Mouse (Mus musculus) neural tube, embryonic 15.5 days (tissue): Measurements from ENCODE around the gene Gm21028. TPM values are rescaled to one million over a fixed set of nuclear protein-coding genes. Genes with fewer than 3 reads are reported as not detected.
"Not testable (repeated sequence)": the region's sequence is repeated elsewhere in the genome, so short reads cannot be mapped to it uniquely, and the experiment has no call there.

Experiments used
- ATAC-seq: fragments of 200-750 bp; cut with Nextera tagmentation; 2 replicates; pipeline ENCODE4 v1.8.0; 2017; ENCODE audit warnings: mild to moderate bottlenecking, moderate TSS enrichment, moderate library complexity; ENCODE audit not compliant: low FRiP score
- H3K27ac ChIP-seq: fragments of 300-500 bp; sonication (generic); replicated peaks from 2 replicates; pipeline ENCODE4 v1.5.1; 2015; ENCODE audit warnings: mild to moderate bottlenecking, inconsistent platforms
- H3K27me3 ChIP-seq: fragments of 300-500 bp; sonication (generic); replicated peaks from 2 replicates; pipeline ENCODE4 v1.6.1; 2015; ENCODE audit warnings: inconsistent platforms
- H3K36me3 ChIP-seq: fragments of 300-500 bp; sonication (generic); 2 replicates; pipeline ENCODE4 v1.6.1; 2015; ENCODE audit warnings: inconsistent platforms
- H3K4me1 ChIP-seq: fragments of 300-500 bp; sonication (generic); 2 replicates; pipeline ENCODE4 v1.6.1; 2015; ENCODE audit warnings: inconsistent platforms
- H3K4me2 ChIP-seq: fragments of 300-500 bp; sonication (generic); 2 replicates; pipeline ENCODE4 v1.6.1; 2015; ENCODE audit warnings: inconsistent platforms, mild to moderate bottlenecking, moderate library complexity
- H3K4me3 ChIP-seq: fragments of 300-500 bp; sonication (generic); replicated peaks from 2 replicates; pipeline ENCODE4 v1.5.1; 2015; ENCODE audit warnings: mild to moderate bottlenecking, inconsistent platforms
- H3K9ac ChIP-seq: fragments of 300-500 bp; sonication (generic); replicated peaks from 2 replicates; pipeline ENCODE4 v1.6.1; 2015; ENCODE audit warnings: mild to moderate bottlenecking, inconsistent platforms
- H3K9me3 ChIP-seq: fragments of 300-500 bp; sonication (generic); replicated peaks from 2 replicates; pipeline ENCODE4 v1.6.1; 2016; ENCODE audit warnings: inconsistent platforms
- WGBS: fragments of 180-500 bp; shearing (Covaris S2); methylation state at CpG from one replicate; pipeline ENCODE4 v1.1.7; 2015; ENCODE audit warnings: mixed read lengths; 5-methylcytosine and 5-hydroxymethylcytosine counted together
- microRNA-seq: library from miRNA; unstranded; fragments of <30 nt; microRNA quantifications from one replicate; pipeline ENCODE4, GENCODE M21; 2017
- polyA plus RNA-seq: library from polyadenylated mRNA; unstranded; fragments of >200 nt; fragmentation: Nextera tagmentation; extraction: Ambion mirVana; gene quantifications from 2 replicates; pipeline ENCODE4 v1.2.1, GENCODE M21; 2015

Gm21028 gene
- not detected in 2 replicates for polyA plus RNA-seq

DNA sequence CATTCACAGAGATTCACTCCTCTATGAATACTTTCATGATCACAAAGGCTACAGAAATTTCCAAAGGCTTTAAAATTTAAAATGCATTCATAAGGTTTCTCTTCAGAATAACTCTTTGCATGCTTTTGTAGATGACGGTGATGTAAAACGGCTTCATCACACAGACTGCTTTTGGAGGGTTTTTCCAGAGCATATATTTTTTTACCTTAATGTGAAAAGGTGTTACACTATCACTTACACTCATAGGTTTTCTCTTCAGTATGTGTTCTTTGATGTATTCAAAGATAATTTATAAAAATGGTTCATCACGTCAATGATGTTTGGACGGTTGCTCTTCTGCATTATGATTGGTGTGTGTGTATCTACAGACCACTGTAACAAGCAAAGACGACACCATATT lies at the start of gene Gm21028:
Gm21028 (minus strand) TSS at position 101 of the 400 bp plus-strand sequence.
- H3K4me2 ChIP-seq, result no peak within 1 kb of the TSS
- H3K9me3 ChIP-seq, result peaks cover 56% of the 10 kb centered on the region
- ATAC-seq, result no peak
- H3K27ac ChIP-seq, result no peak within 1 kb of the TSS
- no peaks in the 10 kb centered on the region for H3K4me1 ChIP-seq
- 95% methylated on average over 5 of the region's 5 CpGs for WGBS
- H3K27me3 ChIP-seq, result no peaks in the 10 kb centered on the region
- H3K4me3 ChIP-seq, result no peak within 1 kb of the TSS
- peaks cover 18% of the 10 kb centered on the region for H3K36me3 ChIP-seq
- H3K9ac ChIP-seq, result no peak within 1 kb of the TSS

DNA sequence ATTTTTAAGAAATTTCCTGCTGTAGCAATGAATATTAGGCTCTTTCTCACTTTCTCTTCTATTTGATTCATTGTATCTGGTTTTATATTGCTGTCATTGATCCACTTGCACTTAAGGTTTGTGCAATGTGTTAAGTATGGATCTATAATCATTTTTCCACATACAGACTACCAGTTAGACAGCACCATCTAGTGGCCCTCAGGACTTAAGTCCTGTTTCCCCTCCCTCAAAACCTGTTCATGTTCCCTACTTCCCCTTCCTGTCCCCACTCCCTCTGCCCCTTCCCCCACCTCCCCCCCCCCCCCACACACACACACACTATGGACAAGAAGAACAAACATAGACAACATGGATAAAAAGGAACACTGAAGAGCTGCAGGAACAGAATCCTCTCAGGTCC lies 17.3 kb upstream of the Gm21028 start:
- ATAC-seq, H3K9ac ChIP-seq, H3K36me3 ChIP-seq, H3K27ac ChIP-seq, H3K27me3 ChIP-seq, H3K4me3 ChIP-seq, H3K4me1 ChIP-seq, H3K4me2 ChIP-seq: not testable (repeated sequence)
- peaks cover 24% of the 10 kb centered on the region for H3K9me3 ChIP-seq

DNA sequence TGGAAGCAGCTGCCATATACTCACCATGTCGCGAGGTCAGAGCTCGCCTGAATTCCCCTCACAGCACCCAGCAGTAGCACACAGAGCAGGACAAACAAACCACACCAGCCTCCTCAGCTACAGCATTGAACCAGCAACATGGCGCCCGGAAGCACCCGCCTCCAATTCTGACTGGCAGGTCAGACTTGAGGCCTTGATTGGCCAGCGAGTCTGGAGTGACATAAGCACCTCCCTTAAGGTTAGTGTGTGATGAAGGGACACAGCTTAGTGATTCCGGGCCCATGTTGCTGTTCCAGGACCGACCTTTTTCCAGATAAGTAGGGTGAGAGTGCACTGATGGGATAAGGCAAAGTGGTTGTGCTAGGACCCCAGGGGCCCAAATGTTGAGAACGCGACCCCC lies 14.0 kb upstream of the Gm21028 start, which contains the start of gene Zfp977:
Zfp977 (minus strand) TSS at position 135 of the 400 bp plus-strand sequence.
- H3K36me3 ChIP-seq, H3K4me3 ChIP-seq, H3K27me3 ChIP-seq, H3K4me2 ChIP-seq, H3K9ac ChIP-seq, ATAC-seq, H3K4me1 ChIP-seq, H3K27ac ChIP-seq: not testable (repeated sequence)
- WGBS, result 94% methylated on average over 11 of the region's 11 CpGs
- peaks cover 13% of the 10 kb centered on the region for H3K9me3 ChIP-seq

DNA sequence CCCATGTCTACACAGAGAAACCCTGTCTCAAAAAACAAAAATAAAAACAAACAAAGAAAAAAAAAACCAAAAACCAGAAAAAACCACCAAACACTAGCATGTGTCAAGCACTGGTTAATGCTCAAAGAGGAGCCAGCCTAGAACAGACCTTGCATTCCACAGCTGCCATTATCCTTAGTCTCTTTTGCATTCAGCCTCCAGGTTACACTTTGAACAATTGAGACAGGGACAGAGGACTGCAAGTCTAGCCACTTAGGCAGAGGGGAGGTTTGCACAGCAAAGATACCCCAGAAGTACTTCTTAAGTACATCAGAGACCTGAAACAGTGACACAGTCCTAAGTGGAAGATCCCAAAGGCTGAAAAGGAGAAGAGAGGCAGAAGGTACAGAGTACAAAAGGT lies 12.9 kb upstream of the Gm21028 start:
- not testable (repeated sequence) for H3K27me3 ChIP-seq, H3K9ac ChIP-seq, H3K4me1 ChIP-seq, H3K4me3 ChIP-seq, H3K4me2 ChIP-seq, H3K36me3 ChIP-seq, ATAC-seq, H3K27ac ChIP-seq
- H3K9me3 ChIP-seq, result peaks cover 19% of the 10 kb centered on the region

DNA sequence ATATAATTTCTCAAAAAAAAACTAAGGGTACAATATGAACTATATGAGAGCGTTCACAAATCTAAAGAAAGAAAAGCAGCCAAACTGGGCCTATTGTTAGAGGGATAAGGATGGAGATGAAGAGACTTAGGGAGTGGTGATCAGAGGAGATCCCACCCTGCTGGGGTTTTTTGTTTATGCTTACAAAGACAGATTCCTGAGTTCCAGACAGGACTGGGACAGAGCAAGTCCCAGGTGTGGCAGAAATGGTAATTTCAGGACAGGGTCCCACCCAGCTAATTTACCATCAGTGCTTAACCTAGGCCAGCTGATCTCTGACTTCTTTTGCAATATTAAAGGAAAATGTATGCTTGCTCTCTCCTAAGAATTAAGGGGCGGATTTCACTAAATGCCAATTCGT lies 26.6 kb downstream of the Gm21028 start:
- WGBS, result 85% methylated on average over 3 of the region's 3 CpGs
- H3K4me3 ChIP-seq, result no peak overlapping the region
- no peak for ATAC-seq

More for the DNA sequence above, 26.6 kb downstream of the Gm21028 start:
- no peaks in the 10 kb centered on the region for H3K4me1 ChIP-seq
- H3K9ac ChIP-seq, result no peak overlapping the region
- no peaks in the 10 kb centered on the region for H3K27me3 ChIP-seq
- H3K27ac ChIP-seq, result no peak overlapping the region
- H3K36me3 ChIP-seq, result no peaks in the 10 kb centered on the region
- 0 out of 2 replicates have a peak, but pooled peaks cover 5% of the 10 kb centered on the region for H3K9me3 ChIP-seq
- no peak overlapping the region for H3K4me2 ChIP-seq

Small RNAs within 50 kb of the gene (microRNA-seq; reads per million reads assigned to microRNA genes)
- gene Gm24938, result not detected

Other genes starting within 250 kb of the Gm21028 start
- not detected in 2 replicates for gene 4933421I07Rik, start 130.5 kb downstream of the Gm21028 start, polyA plus RNA-seq
- 12.3 and 13.0 TPM in 2 replicates for gene Zfp141, start 72.8 kb downstream of the Gm21028 start, polyA plus RNA-seq
- gene Zfp977, start 14.0 kb upstream of the Gm21028 start, polyA plus RNA-seq, result 2.1 and 2.6 TPM in 2 replicates
- gene Zfp976, start 64.0 kb upstream of the Gm21028 start, polyA plus RNA-seq, result 2.5 and 2.6 TPM in 2 replicates
- 6.5 and 6.7 TPM in 2 replicates for gene Zfp975, start 114.2 kb upstream of the Gm21028 start, polyA plus RNA-seq
- gene Gm17067, start 148.4 kb upstream of the Gm21028 start, polyA plus RNA-seq, result not detected in 2 replicates
- gene Vmn2r62, start 214.9 kb upstream of the Gm21028 start, polyA plus RNA-seq, result not detected in 2 replicates